Mouse (Mus musculus): ENCODE data around the gene S100a4.
A peak's percentile ranks its signal among the peaks of the same experiment; 100 is the strongest.

S100a4 gene

DNA sequence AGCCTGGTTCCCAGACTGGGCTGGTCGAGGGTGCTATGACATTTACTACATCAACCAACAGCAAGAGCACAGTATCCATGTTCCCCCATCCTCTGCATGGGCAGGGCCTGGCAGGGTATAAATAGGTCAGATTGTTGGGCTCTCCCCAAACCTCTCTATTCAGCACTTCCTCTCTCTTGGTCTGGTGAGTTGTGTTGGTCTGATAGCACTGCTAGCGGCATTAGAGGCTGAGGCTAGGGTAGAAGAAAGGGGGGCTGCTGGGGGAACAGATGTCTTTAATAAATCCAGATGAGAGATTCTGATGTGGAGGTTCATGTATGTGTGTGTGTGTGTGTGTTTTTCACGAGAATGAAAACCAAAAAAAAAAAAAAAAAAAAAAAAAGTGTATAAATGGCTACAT, at the start of gene S100a4:
Gene S100a4, plus strand, starts transcription at position 149 of the 400 bp plus-strand sequence.
- peak; percentile 94 for DNase-seq (ENCODE audit: low read depth)

DNA sequence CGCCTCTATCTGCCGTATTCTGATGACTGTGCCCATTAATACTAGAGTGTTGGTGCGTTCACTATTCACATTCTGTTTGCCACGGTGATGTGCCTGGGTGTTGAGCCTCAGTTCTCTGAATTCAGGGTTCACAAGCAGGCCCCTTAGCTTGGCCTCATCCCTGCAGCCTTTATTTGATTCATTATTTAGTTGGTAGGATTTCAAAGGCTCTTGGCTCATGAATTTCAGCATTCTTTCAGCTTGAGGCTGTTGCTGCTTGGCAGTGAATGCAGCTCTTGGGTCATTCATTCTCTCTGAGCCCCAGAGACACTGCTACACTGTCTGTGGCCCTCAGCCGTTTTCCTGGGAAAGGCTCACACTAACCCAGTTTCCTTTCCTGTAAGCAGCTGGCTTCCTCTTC, 47.6 kb upstream of the S100a4 start:
- DNase-seq (ENCODE audit: low read depth): peak; percentile 66

DNA sequence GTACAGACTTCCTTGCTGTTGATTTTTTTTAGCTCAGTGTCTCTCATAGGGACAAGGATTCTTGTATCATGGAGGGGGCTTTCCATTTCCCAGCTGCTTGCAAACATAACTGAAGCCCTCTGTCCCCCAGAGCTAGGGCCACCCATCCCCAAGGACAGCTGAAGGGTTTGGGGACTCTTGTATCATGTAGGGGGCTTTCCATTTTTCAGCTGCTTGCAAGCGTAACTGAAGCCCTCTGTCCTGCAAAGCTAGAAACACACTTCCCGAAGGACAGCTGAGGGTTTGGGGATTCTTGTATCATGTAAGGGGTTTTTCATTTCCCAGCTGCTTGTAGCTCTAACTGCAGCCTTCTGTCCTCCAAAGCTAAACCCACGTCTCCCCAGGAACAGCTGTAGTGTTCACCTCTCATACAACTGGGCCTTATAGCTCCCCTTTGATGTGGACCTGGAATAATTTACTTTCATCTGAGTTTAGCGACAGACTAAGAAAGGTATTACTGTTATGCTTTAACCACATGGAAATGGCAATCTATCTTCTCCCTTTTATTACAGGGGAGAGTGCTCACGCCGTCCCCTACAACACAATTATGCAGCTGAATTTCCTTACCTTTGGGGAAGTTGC, 43.5 kb upstream of the S100a4 start, which contains the start of gene S100a3:
Gene S100a3, plus strand, starts transcription at position 571 of the 621 bp plus-strand sequence.
- no peak for DNase-seq (ENCODE audit: low read depth)

DNA sequence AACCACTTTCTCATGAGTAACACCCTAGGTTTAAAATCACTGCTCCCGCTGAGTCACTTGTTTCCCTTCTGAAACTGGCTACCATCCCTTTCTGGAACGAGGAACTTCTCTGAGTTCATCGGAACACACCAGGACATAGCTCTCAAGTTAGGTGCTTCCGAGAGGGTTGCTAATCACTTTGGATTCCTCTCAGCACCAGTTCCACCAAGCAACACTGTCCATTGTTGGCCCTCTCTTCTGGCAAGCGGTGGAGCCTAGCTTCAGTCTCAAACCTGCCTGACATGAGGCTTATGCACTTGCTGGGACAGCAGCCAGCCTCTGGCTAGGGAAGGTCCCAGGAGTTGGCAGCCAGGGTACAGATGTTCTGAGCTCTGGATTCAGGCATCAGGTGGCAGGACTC, 28.9 kb upstream of the S100a4 start:
- peak; percentile 76 for DNase-seq (ENCODE audit: low read depth)

DNA sequence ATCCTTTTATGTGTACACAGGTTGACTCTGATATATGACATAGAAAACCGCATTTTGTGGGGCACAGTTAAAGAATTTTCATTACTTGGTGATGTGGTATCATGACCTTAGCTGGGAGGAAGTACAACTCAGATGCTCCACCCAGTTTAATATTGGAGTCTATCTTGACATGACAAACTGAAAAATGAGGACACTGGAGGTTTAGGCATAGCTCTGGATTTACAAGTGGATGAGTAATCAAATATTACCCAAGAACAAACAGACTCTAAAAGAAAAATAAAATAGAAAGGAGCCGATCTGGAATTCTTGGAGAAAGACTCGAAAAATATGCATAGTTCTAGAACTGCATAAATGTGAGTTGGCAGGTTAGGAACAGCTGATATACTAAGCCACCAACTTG, 28.3 kb upstream of the S100a4 start:
- DNase-seq (ENCODE audit: low read depth): peak; percentile 47

DNA sequence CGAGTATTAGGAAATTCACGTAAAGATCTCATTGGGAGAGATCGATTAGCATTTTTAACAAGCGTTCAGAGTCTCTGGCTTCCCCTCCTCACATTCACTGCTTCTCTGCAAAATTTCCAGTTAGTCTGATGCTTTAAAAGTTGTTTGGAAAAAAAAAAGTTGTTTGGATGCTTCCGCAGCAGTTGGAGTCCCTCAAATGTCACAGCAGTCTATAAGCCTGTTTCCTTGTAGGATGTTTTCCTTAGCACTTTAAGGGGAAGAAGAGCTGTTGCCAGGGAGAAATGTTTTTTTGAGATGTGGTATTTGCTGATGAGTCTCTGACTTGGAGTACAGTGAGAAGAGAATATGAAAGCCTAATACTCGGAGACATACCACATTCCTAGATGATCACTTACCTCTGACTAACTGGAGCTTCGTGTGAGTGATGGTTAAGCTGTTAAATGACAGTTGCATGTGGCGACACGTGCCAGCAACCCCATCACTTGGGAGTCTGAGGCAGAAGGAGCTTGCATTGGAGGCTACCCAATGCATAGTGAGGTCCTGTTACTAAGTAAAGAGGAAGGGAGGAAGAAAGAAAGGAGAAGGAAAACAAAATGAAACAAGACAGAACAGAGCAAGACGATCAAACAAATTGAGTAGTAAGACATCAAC, 27.1 kb upstream of the S100a4 start:
- no peak for DNase-seq (ENCODE audit: low read depth)

DNA sequence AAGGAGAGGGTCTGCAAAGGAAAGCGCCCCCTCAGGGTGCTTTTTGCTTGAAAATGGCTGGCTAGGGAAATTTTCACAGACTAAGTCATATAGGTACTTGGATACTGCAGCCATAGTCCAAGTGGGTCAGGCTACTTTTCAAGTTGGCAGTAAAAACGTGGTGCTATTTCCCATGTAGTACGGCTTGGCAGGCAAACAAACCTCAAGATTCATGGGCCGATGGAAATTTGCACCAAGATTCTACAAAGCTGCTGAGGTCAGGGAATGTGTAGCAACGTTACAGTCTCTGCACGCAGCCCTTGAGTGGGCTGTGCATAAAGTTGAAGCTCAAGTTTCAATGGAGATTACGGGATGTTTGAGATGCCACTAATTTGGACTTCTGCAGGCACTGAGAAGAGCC, 24.1 kb upstream of the S100a4 start:
- peak; percentile 58 for DNase-seq (ENCODE audit: low read depth)

DNA sequence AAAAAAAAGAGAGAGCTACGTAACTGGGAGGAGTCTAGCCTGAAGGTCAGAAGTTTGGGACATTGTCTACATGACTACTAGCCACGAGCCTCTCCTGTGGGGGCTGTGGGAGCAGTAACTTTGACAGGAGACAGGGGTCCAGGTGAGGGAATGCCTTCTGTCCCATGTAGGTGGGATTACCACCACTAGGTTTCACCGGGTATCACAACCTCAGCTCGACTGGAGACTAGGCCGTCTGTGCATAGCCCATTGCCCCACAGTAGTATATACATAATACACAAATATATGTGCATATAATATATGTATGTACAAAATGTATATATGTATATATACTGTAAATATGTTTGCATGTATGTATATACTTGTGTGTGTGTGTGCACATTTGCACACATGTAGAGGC, 22.4 kb upstream of the S100a4 start:
- no peak for DNase-seq (ENCODE audit: low read depth)

DNA sequence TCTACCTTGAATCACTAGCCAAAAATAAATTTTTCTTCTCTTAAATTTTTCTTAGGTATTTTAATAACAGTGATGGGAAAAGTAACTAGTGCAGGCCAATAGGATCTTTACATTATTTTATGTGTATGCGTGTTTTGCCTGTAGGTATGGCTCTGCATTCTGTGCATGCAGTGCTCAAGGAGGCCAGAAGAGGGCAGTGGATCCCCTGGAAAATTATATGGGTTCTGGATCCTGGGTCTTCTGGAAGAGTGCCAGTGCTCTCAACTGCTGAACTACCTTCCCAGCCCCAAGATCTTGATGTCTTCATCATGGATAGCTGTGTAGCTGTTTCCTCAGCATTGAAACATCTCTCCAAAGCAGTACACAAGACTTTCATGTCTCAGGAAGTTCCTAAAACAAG, 21.4 kb upstream of the S100a4 start:
- peak; percentile 44 for DNase-seq (ENCODE audit: low read depth)

DNA sequence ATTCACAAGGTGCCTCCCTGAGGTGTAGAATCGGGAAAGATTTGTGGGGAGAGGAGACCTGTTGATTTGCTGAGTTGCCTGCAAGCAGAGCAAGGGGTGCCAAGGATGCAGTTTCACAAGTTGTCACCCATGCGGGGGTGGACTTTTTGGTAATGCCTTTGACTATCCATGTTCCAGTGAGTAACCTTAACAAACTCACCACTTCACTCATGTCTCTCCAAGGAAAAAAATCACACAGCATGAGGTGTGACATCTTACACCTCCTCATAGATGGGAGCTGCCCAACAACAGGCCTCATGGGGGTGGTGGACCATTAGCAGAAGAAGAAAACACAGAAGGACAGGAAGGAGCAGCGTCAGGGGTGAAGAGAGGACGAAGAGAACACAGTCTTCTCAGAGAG, 21.0 kb upstream of the S100a4 start:
- DNase-seq (ENCODE audit: low read depth): no peak

DNA sequence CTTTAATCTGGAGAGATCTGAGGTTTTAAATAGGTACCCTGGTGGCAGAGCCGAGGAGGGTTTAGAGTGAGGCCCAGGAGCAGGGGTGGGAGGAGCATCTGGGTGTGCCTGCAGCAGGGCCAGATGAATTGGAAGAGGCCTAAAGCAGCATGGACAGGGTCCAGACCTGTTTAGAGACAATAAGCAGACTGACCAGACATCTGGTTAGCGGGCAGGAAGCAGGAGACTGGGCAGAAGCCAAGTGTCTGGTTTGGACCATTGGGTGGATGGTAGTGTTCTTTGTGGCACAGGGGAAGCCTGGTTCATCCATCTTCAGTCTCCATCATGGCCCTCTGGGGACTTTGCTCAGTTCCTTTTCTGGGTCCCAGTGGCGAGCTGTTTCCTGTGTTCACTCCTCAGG, 19.7 kb upstream of the S100a4 start:
- DNase-seq (ENCODE audit: low read depth): peak; percentile 47

DNA sequence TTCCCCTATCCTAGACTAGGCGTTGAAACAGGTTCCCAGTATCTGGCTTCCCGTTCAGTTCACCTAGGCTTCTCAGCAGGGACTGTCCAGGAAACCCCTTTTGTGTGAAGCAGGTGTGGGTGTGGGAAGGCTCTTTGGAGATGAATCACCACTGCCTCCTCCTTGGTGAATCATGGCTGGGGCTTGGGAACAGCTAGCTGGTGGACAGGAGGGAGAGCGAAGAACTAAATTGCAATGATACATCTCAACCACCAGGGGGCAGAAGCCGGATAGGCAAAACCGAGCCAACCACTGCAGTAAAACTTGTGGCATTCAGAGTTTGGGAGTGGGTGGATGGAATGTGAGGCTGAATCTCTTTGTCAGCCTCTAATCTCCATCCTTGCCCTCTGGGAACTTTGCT, 18.0 kb upstream of the S100a4 start:
- DNase-seq (ENCODE audit: low read depth): peak; percentile 94

DNA sequence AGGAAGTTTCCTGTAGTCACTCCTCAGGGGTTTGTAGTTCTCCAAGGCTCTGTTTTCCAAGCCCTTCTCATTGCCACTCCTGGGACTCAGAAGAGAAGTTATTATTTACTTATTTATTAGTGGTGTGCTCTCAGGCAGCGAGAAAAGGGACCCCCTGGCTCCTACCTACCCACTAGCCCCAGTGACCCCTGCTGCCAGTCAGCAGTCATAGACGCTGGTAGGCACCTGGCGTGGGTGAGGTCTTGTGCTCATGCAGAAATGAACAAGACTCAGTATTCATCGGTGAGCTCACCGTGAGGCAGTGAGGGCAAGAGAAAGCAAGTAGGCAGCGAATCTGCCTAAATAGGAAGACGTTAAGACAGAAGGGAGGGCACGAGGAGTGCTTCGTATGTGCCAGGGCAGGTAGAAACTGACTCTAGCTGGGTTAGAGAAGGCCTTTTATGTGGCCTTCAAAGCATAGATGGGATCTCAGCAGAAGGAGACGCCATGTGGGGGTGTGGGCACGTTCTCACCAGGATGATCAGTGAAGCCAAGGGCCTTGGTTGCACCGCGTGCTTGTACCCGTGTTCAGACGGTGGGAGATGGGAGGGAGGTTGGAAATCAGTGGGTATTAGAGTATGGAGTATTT, 17.4 kb upstream of the S100a4 start:
- DNase-seq (ENCODE audit: low read depth): peak; percentile 48

DNA sequence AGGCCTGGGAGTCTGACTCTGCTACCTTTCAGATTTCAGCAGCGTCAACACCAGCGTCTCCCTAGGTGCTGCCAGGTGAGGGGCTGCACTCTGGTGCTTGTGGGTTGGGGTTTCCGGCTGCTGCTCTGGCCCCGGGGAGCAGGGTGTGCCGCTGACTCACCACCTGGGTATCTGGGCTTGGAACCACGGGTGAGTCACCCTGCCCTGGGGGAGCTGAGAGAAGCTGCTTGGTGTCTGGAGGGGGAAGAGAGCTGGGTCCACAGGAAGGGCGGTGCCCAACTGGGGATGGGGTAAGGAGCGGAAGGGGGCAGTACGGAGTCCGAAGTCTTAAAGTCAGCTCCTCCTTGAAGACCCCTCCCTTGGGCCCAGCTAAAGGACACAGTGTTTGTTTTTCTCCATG, 16.7 kb upstream of the S100a4 start:
- DNase-seq (ENCODE audit: low read depth): peak; percentile 97

DNA sequence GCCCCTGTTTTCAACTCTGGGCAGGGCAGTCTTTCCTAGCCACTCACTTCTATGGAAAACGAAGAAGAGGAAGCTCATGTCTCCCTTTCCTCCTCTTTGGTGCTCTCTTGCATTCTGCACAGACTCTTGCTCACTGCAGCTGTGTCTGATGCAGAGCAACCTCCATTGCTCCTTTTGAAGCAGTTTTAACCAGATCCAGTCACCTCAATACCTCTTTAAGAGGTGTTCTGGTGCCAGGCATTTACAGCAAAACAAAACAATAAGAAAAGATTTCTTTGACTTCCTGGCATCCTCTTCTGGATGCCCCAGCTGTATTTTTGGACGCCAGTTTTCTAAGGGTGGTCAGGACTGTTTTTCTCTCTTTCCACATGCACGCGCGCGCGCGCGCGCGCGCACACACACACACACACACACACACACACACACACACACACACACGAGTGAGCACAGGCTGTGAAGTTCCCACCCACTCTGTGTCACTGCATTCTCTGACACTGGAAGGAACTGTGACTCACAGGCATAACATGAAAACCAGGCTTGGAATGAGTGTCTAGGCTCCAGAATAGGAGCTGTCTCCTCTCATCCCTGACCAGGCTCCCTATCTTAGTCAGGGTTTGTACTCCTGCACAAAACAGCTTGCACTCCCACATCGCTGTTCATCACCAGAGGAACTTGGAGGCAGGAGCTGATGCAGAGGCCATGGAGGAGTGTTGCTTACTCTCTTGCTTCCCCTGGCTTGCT, 16.0 kb upstream of the S100a4 start:
- DNase-seq (ENCODE audit: low read depth): peak; percentile 90

DNA sequence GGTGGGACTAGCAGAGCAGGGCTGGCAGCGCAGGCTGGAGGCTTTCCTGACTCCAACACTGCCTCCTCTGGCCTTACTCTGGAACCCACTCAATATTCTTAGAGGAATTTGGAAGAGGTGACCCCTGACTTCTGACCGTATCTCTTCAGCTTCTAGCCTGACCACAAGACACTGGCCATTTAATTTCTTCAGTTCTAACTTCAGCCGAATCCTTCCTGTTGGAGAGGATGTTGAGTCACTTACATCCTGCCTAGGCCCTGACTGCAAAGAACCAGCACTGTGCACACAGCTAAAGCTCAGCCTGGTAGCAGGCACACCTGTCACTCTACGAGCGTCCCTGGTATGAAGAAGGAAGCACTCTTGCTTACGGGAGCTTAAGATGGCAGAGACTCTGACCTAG, 14.2 kb upstream of the S100a4 start:
- peak; percentile 54 for DNase-seq (ENCODE audit: low read depth)

DNA sequence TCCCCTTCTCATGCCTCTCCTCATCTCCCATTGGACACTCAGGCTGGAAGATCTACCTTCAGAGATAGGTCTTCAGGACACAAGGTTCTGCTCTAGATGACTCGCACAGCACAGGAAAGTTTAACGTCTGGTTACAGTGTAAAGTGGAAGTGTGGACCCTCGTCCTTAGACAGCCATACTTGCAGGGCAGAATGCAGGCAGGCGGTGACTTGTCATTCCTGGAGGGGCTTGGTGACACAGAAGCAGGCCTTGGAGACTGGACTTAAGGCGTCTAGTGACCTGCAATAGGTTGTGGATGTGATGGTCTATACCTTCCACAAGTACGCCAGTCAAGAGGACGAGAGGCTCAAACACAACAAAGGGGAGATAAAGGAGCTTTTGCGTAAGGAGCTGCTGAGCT, 13.6 kb upstream of the S100a4 start, which contains the start of gene S100a2:
Gene S100a2, plus strand, starts transcription at position 301 of the 400 bp plus-strand sequence.
- DNase-seq (ENCODE audit: low read depth): no peak

DNA sequence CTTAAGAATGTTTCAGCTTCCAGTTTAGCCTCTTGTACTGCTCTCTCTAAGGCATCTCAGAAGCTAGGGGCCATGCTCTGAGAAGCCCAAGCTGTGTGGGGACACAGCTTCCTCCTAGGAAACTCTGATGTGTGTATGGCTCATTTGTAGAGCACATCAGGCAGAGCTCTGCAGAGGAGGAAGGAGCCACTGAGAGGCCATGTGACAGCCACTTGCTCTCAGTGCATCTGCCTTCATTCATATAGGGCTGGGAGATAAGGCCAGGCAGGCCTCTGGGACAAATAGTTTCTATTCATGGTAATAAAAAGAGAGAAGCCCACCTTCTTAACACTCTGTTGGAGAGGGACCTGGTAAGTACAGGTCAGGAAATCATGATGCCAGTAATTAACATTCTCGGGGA, 9.1 kb upstream of the S100a4 start:
- no peak for DNase-seq (ENCODE audit: low read depth)

DNA sequence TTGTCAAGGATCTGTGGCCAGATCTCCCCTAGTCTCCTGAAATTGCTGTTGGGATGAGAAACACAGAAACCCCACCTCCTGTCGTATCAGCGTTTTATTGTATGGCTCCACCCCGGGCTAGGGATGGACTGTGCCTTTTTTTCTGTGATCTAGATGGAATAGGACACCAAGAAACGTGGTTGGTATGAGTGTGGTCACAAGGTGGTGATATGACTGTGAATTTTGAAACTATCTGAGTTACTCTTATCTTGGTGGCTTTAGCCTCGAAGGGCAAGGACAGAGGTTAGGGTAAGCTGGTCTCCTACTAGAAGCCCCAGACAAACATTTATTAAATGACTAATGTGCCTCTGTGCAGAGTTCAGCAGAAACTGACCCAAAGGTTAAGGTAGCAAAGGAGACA, 8.0 kb upstream of the S100a4 start:
- DNase-seq (ENCODE audit: low read depth): no peak

DNA sequence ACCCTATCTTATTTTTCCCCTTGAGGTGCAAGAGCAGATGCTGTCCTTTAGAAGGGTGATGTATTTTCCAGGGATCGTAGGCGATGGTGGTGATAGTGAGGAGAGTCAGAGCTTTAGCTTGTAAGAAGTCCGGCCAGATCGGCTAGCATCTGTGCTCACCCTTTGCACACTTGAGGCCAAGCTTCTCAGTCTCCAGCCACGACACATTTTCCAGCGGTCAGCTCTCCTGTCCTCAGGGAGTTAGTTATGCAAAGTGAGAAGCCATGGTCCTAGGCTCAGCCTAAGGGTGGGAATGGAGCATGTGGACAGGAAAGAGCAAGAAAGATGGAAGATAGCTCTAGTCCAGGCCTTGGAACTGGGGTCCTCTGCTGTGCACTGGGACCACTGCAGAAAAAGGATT, 6.8 kb upstream of the S100a4 start:
- no peak for DNase-seq (ENCODE audit: low read depth)

DNA sequence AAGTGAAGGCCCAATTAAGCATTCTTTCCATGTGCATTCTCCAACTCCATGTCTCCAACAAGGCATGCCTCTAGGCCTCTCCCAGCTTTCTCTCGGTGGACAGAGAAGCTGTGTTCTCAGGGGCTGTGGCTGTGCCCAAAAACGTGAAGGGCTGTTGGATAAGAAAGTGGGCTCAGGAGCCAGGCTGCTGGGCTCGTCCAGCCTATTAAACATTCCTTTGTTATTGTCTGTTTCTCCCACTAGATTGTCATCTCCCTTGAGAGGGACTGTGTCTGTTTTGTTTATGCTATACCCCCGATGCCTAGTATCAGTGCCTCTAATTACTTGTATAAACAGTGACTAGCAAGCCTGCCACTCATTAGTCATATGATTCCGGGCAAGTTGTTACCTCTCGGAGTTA, 5.8 kb upstream of the S100a4 start:
- peak; percentile 61 for DNase-seq (ENCODE audit: low read depth)

DNA sequence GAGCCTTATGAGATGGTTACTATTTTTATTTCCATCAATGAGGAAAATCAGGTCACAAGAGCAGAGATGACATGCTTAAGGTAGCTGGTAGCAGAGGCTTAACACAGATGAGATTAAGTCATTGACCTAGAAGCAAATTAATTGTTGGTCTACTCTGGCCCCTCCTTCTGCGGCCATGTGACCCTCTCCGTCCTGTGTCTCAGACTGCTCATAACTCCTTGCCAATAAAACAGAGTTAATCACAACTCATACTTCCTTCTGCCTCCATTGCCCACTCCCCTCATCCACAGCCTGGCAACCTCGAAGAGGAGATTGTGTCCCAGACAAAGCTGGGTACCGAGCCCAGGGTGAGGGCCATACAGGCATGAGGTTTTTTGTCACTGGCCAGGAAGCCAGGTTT, 5.4 kb upstream of the S100a4 start:
- DNase-seq (ENCODE audit: low read depth): peak; percentile 55

DNA sequence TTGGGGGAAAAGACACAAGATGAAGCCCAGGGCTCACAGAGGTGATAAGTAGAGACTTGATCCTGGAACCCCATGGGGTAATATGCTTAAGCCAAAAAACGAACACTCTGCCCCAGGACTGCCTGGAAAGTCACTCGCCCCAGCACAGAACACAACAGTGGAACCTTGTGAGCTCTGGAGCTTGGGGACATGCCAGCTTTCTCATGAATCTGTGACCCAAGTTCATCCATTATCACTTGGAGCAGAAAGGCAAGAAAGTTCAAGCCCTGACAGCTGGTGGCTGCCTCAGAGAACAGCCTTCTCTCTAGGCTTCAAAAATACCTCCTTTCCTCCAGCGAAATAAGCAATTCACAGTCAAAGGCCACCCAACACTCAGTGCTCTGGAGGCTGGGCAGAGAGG, 4.2 kb upstream of the S100a4 start:
- DNase-seq (ENCODE audit: low read depth): peak; percentile 21
